Mouse (Mus musculus) liver, embryonic 13.5 days (tissue): ENCODE results near the gene Hnrnpa3. TPM values are rescaled to one million over a fixed set of nuclear protein-coding genes. Genes with fewer than 3 reads are reported as not detected.

ENCODE experiments used
- ATAC-seq: fragments of 200-750 bp; cut with Nextera tagmentation; 2 replicates; pipeline ENCODE4 v1.8.0; 2017; ENCODE audit warnings: low read depth, mild to moderate bottlenecking, moderate number of reproducible peaks, moderate library complexity
- DNase-seq: peaks from one replicate; pipeline ENCODE4 v3.0.0; 2022
- H3K27ac ChIP-seq: fragments of 300-500 bp; sonication (generic); 2 replicates; pipeline ENCODE4 v1.5.1; 2015; ENCODE audit warnings: moderate library complexity, mild to moderate bottlenecking, inconsistent platforms
- H3K27me3 ChIP-seq: fragments of 300-500 bp; sonication (generic); 2 replicates; pipeline ENCODE4 v1.6.1; 2015; ENCODE audit warnings: mild to moderate bottlenecking, inconsistent platforms
- H3K36me3 ChIP-seq: fragments of 300-500 bp; sonication (generic); 2 replicates; pipeline ENCODE4 v1.6.1; 2015; ENCODE audit warnings: mild to moderate bottlenecking, inconsistent platforms
- H3K4me1 ChIP-seq: fragments of 300-500 bp; sonication (generic); replicated peaks from 2 replicates; pipeline ENCODE4 v1.6.1; 2015; ENCODE audit warnings: inconsistent platforms
- H3K4me2 ChIP-seq: fragments of 300-500 bp; sonication (generic); 2 replicates; pipeline ENCODE4 v1.6.1; 2015; ENCODE audit warnings: inconsistent platforms, mild to moderate bottlenecking, moderate library complexity
- H3K4me3 ChIP-seq: fragments of 300-500 bp; sonication (generic); replicated peaks from 2 replicates; pipeline ENCODE4 v1.5.1; 2015; ENCODE audit warnings: mild to moderate bottlenecking, inconsistent platforms
- H3K9ac ChIP-seq: fragments of 300-500 bp; sonication (generic); 2 replicates; pipeline ENCODE4 v1.6.1; 2015; ENCODE audit warnings: mild to moderate bottlenecking, inconsistent platforms
- H3K9me3 ChIP-seq: fragments of 300-500 bp; sonication (generic); replicated peaks from 2 replicates; pipeline ENCODE4 v1.6.1; 2016; ENCODE audit warnings: inconsistent platforms
- WGBS: fragments of 180-500 bp; shearing (Covaris S2); methylation state at CpG from one replicate; pipeline ENCODE4 v1.1.7; 2015; ENCODE audit not compliant: insufficient replicate concordance; 5-methylcytosine and 5-hydroxymethylcytosine counted together
- polyA plus RNA-seq: library from polyadenylated mRNA; unstranded; fragments of >200 nt; fragmentation: Nextera tagmentation; extraction: Ambion mirVana; gene quantifications from 2 replicates; pipeline ENCODE4 v1.2.1, GENCODE M21; 2015

Hnrnpa3 gene
- polyA plus RNA-seq, 1 experiment from 2014 or later = 161 TPM

DNA sequence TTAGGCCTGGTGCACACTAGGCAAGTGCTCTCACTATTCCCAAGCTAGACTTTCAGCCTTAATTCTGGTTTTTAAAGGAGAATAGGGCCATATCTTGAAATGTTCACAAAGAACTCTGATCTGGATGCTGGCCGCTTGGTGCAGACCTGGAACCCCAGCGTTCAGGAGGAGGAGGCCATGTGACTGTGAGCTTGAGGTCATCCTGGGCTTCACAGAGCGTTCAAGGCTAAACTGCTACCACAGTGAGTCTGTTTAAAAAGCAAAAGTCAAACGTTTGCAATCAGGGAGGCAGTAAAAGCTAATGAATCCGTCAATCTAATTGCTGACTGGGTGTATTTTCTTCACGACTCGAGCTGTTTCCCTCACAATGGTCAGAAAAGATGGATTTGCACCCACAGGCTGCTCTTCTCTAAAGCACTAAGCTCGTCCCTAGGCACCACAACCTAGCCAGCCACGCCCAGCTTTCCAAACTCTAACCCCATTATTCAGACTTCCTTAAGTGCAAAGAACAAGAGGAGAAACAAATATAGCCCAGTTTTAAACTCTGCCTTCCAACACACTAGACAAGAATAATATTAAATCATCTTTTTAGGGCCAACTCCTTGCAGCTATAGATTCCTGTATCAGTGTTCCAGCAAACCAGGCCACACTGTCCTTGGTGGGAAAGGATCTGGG lies 36.8 kb downstream of the Hnrnpa3 start:
- DNase-seq (no peak), ATAC-seq (no peak)
- Histone ChIP-seq H3K27ac (no peak overlapping the region), H3K9me3 (no peaks in the 10 kb centered on the region), H3K4me1 (peaks cover 83% of the 10 kb centered on the region), H3K9ac (0 out of 2 replicates have a peak overlapping the region, but pooled peaks have one; percentile 8), H3K4me2 (0 out of 2 replicates have a peak overlapping the region, but pooled peaks have one; percentile 6), H3K27me3 (no peaks in the 10 kb centered on the region), H3K4me3 (no peak overlapping the region), H3K36me3 (peaks cover 60% of the 10 kb centered on the region)
- 63% methylated on average over 9 of the region's 9 CpGs for WGBS

- no peak overlapping the region for H3K9ac ChIP-seq
- DNase-seq = no peak
- H3K4me2 ChIP-seq = 0 out of 2 replicates have a peak overlapping the region, but pooled peaks have one; percentile 6
- 42% methylated on average over 5 of the region's 5 CpGs for WGBS
- H3K36me3 ChIP-seq = peaks cover 61% of the 10 kb centered on the region
- no peaks in the 10 kb centered on the region for H3K27me3 ChIP-seq
- peak overlapping the region; percentile 51; the same call in 1 of the 2 replicates for H3K27ac ChIP-seq
- H3K9me3 ChIP-seq = no peaks in the 10 kb centered on the region
- no peak overlapping the region for H3K4me3 ChIP-seq
- peak; percentile 16; the same call in 1 of the 2 replicates for ATAC-seq
- H3K4me1 ChIP-seq = peaks cover 86% of the 10 kb centered on the region
These were observed 37.3 kb downstream of the Hnrnpa3 start for GRCm38 (mm10) chr2:75696371-75696770.

GRCm38 (mm10) chr2:75697222-75697621 lies 38.2 kb downstream of the Hnrnpa3 start:
- Histone ChIP-seq H3K4me3 (no peak overlapping the region), H3K9me3 (no peaks in the 10 kb centered on the region), H3K27me3 (no peaks in the 10 kb centered on the region), H3K9ac (peak overlapping the region; percentile 34; the same call in 1 of the 2 replicates), H3K4me1 (peaks cover 89% of the 10 kb centered on the region), H3K36me3 (peaks cover 57% of the 10 kb centered on the region), H3K4me2 (peak overlapping the region; percentile 8; the same call in 1 of the 2 replicates), H3K27ac (peak overlapping the region; percentile 30)
- DNase-seq = no peak
- 64% methylated on average over 3 of the region's 3 CpGs for WGBS
- ATAC-seq = no peak

GRCm38 (mm10) chr2:75698007-75698406 lies 38.9 kb downstream of the Hnrnpa3 start:
- no peak overlapping the region; the same call in 1 of the 2 replicates for H3K9ac ChIP-seq

DNA sequence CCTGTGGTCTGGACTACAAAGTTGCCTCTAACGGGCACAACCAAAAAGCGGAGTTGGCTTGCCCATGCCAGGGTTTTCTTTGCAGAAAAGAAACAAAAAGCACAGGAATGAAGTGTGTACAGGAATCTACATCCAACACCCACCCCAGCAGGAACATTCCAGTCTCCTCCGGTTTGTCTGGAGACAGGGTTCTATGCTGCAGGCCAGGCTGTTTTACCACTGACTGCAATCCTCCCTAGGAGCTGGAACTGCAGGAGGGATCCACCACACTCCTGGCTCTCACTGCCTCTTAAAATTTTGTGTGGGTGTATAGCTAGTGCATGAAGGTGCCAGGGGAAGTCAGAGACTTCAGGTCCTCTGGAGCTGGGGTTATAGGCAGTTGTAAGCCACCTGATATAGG lies 39.8 kb downstream of the Hnrnpa3 start:
- Histone ChIP-seq H3K36me3 (peaks cover 45% of the 10 kb centered on the region), H3K27me3 (no peaks in the 10 kb centered on the region), H3K9me3 (no peaks in the 10 kb centered on the region), H3K27ac (peak overlapping the region; percentile 14), H3K9ac (no peak overlapping the region), H3K4me1 (peaks cover 77% of the 10 kb centered on the region), H3K4me2 (no peak overlapping the region), H3K4me3 (no peak overlapping the region)
- DNase-seq (no peak), ATAC-seq (no peak)
- WGBS = 86% methylated on average over 3 of the region's 3 CpGs

More at GRCm38 (mm10) chr2:75698007-75698406, 38.9 kb downstream of the Hnrnpa3 start:
- H3K4me2 ChIP-seq = peak overlapping the region; percentile 11; the same call in 1 of the 2 replicates
- ATAC-seq = no peak
- no peak overlapping the region for H3K4me3 ChIP-seq
- H3K36me3 ChIP-seq = peaks cover 49% of the 10 kb centered on the region
- no peaks in the 10 kb centered on the region for H3K27me3 ChIP-seq
- H3K9me3 ChIP-seq = no peaks in the 10 kb centered on the region
- DNase-seq = no peak
- 24% methylated on average over 4 of the region's 4 CpGs for WGBS
- peaks cover 85% of the 10 kb centered on the region for H3K4me1 ChIP-seq
- H3K27ac ChIP-seq = peak overlapping the region; percentile 36

DNA sequence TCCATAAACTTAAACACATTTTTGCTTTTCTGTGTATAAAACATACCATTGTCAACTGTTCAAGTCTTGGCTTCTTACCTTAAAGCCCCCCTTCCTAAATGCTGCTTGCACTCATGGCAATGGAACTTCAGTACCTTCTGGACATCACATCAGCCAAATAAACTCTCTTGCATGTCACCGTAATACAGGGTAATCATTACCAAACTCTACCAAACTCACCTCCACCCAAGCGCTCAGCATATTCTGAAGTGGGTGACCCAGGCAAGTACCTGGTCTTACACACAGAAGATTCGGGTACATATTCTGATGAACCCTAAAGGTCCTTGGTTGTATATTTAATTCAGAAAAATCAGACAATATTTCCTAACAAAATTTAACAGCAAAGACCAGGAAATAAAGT lies 41.5 kb downstream of the Hnrnpa3 start:
- H3K27me3 ChIP-seq = no peaks in the 10 kb centered on the region
- no peak for ATAC-seq
- no peak for DNase-seq
- H3K36me3 ChIP-seq = peaks cover 42% of the 10 kb centered on the region
- H3K27ac ChIP-seq = peak overlapping the region; percentile 100
- peaks cover 77% of the 10 kb centered on the region for H3K4me1 ChIP-seq
- peak overlapping the region; percentile 93; the same call in 1 of the 2 replicates for H3K4me3 ChIP-seq
- H3K9ac ChIP-seq = peak overlapping the region; percentile 99; the same call in 1 of the 2 replicates
- no peaks in the 10 kb centered on the region for H3K9me3 ChIP-seq
- H3K4me2 ChIP-seq = peak overlapping the region; percentile 85
- WGBS = 72% methylated on average over 3 of the region's 3 CpGs

GRCm38 (mm10) chr2:75701207-75701606 lies 42.1 kb downstream of the Hnrnpa3 start:
- DNase-seq = no peak
- Histone ChIP-seq H3K4me3 (peak overlapping the region; percentile 93), H3K27me3 (no peaks in the 10 kb centered on the region), H3K4me2 (peak overlapping the region; percentile 85), H3K9ac (peak overlapping the region; percentile 99), H3K9me3 (no peaks in the 10 kb centered on the region), H3K27ac (peak overlapping the region; percentile 100), H3K36me3 (peaks cover 39% of the 10 kb centered on the region), H3K4me1 (peaks cover 76% of the 10 kb centered on the region)
- WGBS = 46% methylated on average over 3 of the region's 3 CpGs
- no peak for ATAC-seq

- H3K4me1 ChIP-seq = peaks cover 76% of the 10 kb centered on the region
These were observed 42.9 kb downstream of the Hnrnpa3 start for GRCm38 (mm10) chr2:75701822-75702587.

GRCm38 (mm10) chr2:75702588-75702976 lies 43.5 kb downstream of the Hnrnpa3 start:
- Histone ChIP-seq H3K27me3 (no peaks in the 10 kb centered on the region), H3K9ac (peak overlapping the region; percentile 99), H3K36me3 (peaks cover 30% of the 10 kb centered on the region), H3K4me3 (peak overlapping the region; percentile 93), H3K9me3 (no peaks in the 10 kb centered on the region), H3K4me2 (peak overlapping the region; percentile 85), H3K27ac (peak overlapping the region; percentile 100), H3K4me1 (peaks cover 76% of the 10 kb centered on the region)
- ATAC-seq = no peak
- no peak for DNase-seq
- WGBS = 15% methylated on average over 5 of the region's 5 CpGs

More at GRCm38 (mm10) chr2:75701822-75702587, 42.9 kb downstream of the Hnrnpa3 start:
- Histone ChIP-seq H3K27ac (peak overlapping the region; percentile 100), H3K9me3 (no peaks in the 10 kb centered on the region), H3K9ac (peak overlapping the region; percentile 99), H3K4me3 (peak overlapping the region; percentile 93), H3K27me3 (no peaks in the 10 kb centered on the region), H3K36me3 (peaks cover 34% of the 10 kb centered on the region), H3K4me2 (peak overlapping the region; percentile 85)
- 28% methylated on average over 9 of the region's 9 CpGs for WGBS
- ATAC-seq (no peak), DNase-seq (no peak)

- H3K27ac ChIP-seq = peak overlapping the region; percentile 100
- H3K4me2 ChIP-seq = peak overlapping the region; percentile 85
- ATAC-seq (peak; percentile 45), DNase-seq (peak; percentile 85)
- peaks cover 22% of the 10 kb centered on the region for H3K36me3 ChIP-seq
- H3K27me3 ChIP-seq = no peaks in the 10 kb centered on the region
- H3K4me1 ChIP-seq = peaks cover 76% of the 10 kb centered on the region
- under 1% methylated on average over 62 of the region's 62 CpGs for WGBS
- H3K9ac ChIP-seq = peak overlapping the region; percentile 99
- no peaks in the 10 kb centered on the region for H3K9me3 ChIP-seq
- H3K4me3 ChIP-seq = peak overlapping the region; percentile 93
These were observed 44.5 kb downstream of the Hnrnpa3 start for GRCm38 (mm10) chr2:75703375-75704181.
